Mouse (Mus musculus) cerebellum, adult (tissue): ENCODE results near the gene Tnfrsf12a.
A peak's percentile ranks its signal among the peaks of the same experiment; 100 is the strongest.

Experiments used
- ATAC-seq: cut with Nextera tagmentation; 2 replicates; pipeline ENCODE4 v1.9.2; 2017; ENCODE audit warnings: mild to moderate bottlenecking, moderate library complexity, mixed read lengths; ENCODE audit not compliant: insufficient number of reproducible peaks, low FRiP score, low TSS enrichment

Tnfrsf12a gene

GRCm38 (mm10) chr17:23677236-23677679 is at the start of gene Tnfrsf12a:
Tnfrsf12a (minus strand) TSS chr17:23677468.
- ATAC-seq: peak; percentile 28; the same call in 1 of the 2 replicates

GRCm38 (mm10) chr17:23726758-23727142 is 49.5 kb upstream of the Tnfrsf12a start:
- peak; percentile 73 for ATAC-seq

GRCm38 (mm10) chr17:23725999-23726757 is 48.9 kb upstream of the Tnfrsf12a start, which contains the start of gene Pkmyt1:
Pkmyt1 (plus strand) TSS chr17:23726336.
- ATAC-seq: peak; percentile 74

- no peak for ATAC-seq
Observed at GRCm38 (mm10) chr17:23725477-23725876, 48.2 kb upstream of the Tnfrsf12a start.

- no peak for ATAC-seq
Observed at GRCm38 (mm10) chr17:23722376-23723125, 45.3 kb upstream of the Tnfrsf12a start, which contains the start of gene 1520401A03Rik. 1520401A03Rik (minus strand) TSS chr17:23722783.

GRCm38 (mm10) chr17:23721886-23722285 is 44.6 kb upstream of the Tnfrsf12a start:
- ATAC-seq: no peak

GRCm38 (mm10) chr17:23719455-23719854 is 42.2 kb upstream of the Tnfrsf12a start:
- ATAC-seq: no peak

- no peak for ATAC-seq
Observed at GRCm38 (mm10) chr17:23717003-23717402, 39.7 kb upstream of the Tnfrsf12a start.

- ATAC-seq: 0 out of 2 replicates have a peak, but pooled peaks have one; percentile 45
Observed at GRCm38 (mm10) chr17:23706212-23706611, 28.9 kb upstream of the Tnfrsf12a start.

- ATAC-seq: no peak
Observed at GRCm38 (mm10) chr17:23705525-23706104, 28.3 kb upstream of the Tnfrsf12a start.

- no peak for ATAC-seq
Observed at GRCm38 (mm10) chr17:23704741-23705140, 27.5 kb upstream of the Tnfrsf12a start.

- ATAC-seq: no peak
Observed at GRCm38 (mm10) chr17:23703301-23703700, 26.0 kb upstream of the Tnfrsf12a start.

- ATAC-seq: peak; percentile 100
Observed at GRCm38 (mm10) chr17:23700079-23700478, 22.8 kb upstream of the Tnfrsf12a start.

- ATAC-seq: peak; percentile 40; the same call in 1 of the 2 replicates
Observed at GRCm38 (mm10) chr17:23699131-23700077, 22.1 kb upstream of the Tnfrsf12a start.

GRCm38 (mm10) chr17:23695801-23696200 is 18.5 kb upstream of the Tnfrsf12a start:
- no peak for ATAC-seq

GRCm38 (mm10) chr17:23694491-23694890 is 17.2 kb upstream of the Tnfrsf12a start:
- no peak for ATAC-seq

- no peak for ATAC-seq
Observed at GRCm38 (mm10) chr17:23683856-23684672, 6.8 kb upstream of the Tnfrsf12a start, which contains the start of gene Cldn9. Cldn9 (minus strand) TSS chr17:23684026.

GRCm38 (mm10) chr17:23683226-23683625 is 6.0 kb upstream of the Tnfrsf12a start:
- no peak for ATAC-seq

- ATAC-seq: no peak
Observed at GRCm38 (mm10) chr17:23682530-23682929, 5.3 kb upstream of the Tnfrsf12a start.
